ENCODE assay signal across 9 mouse cellular contexts in the genomic region with DNA sequence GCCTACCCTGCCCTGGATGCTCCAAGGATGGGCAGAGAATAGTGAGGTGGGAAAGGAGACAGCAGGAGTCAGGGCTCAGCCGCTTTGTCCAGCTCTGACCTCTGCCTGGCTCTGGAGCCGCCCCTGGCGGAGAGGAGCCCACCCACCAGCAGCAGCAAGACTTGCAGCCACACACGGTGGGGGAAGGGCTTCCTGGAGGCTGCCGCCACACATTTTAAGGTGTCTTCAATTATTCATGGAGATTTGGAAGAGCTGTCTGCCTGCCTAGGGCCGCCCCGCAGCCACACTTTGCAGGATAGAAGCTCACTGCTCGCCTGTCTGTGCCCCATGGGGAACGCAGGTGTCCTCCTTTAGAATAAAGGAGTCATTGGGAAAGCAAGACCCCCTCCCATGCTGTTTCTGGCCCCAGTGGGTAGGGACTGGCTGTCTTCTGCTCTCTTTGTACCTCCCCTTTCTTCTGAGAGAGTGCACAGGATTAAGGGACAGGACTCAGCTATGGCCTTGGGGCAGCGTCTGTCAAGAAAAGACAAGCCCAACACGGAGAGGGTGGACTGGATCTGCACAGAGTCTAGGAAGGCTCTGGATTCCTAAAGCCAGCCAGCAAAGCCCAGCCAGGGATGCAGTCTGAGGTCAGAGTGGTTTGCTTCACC.
DNase-seq lines count a peak whose midpoint lies in the region; ATAC-seq and TF ChIP-seq lines count a peak whose summit lies in the region.
"Had no signal": no experiment of that assay in that cellular context is flagged by ENCODE, and none has a peak within 500 bp of the region (broad histone marks: within the 10 kb centered on the region; RNA-seq: fewer than 3 reads in every experiment).

No protein-coding gene starts in this region.

- peaks cover 47% of the 10 kb centered on the region for H3K4me1 ChIP-seq in limb, embryonic 10.5 days
- H3K4me1 ChIP-seq in neural tube, embryonic 13.5 days (replicated peaks) = peaks cover 59% of the 10 kb centered on the region
- peaks cover 3% of the 10 kb centered on the region for H3K4me1 ChIP-seq in lung, adult 2 months (ENCODE audit: control insufficient read depth, insufficient read depth, low read length)

- H3K27ac ChIP-seq in limb, embryonic 10.5 days = peak overlapping the region; percentile 53
- H3K27ac ChIP-seq in neural tube, embryonic 13.5 days (replicated peaks) = peak overlapping the region; percentile 70

- peak; percentile 30 for ATAC-seq in neural tube, embryonic 13.5 days (ENCODE audit: low read depth)

- peak overlapping the region; percentile 26 for H3K4me3 ChIP-seq in limb, embryonic 10.5 days
- H3K4me3 ChIP-seq in neural tube, embryonic 13.5 days = no peak overlapping the region
- H3K4me3 ChIP-seq in lung, adult 2 months (replicated peaks; ENCODE audit: extremely low read depth, low read depth, low read length) = no peak overlapping the region

- WGBS in limb, embryonic 10.5 days = 1% methylated on average over 11 of the region's 11 CpGs
- 4% methylated on average over 11 of the region's 11 CpGs for WGBS in neural tube, embryonic 13.5 days
- WGBS in lung, adult 2 months = 29% methylated on average over 11 of the region's 11 CpGs

- H3K9ac ChIP-seq in neural tube, embryonic 13.5 days = peak overlapping the region; percentile 45

- no peaks in the 10 kb centered on the region for H3K36me3 ChIP-seq in limb, embryonic 10.5 days
- no peaks in the 10 kb centered on the region for H3K36me3 ChIP-seq in neural tube, embryonic 13.5 days

- DNase-seq in brain, embryonic 14.5 days (ENCODE audit: low read depth) = peak; percentile 76
- DNase-seq in fat pad, adult 2 months (ENCODE audit: extremely low read depth, low read depth, low spot score) = peak; percentile 46
- peak; percentile 49 for DNase-seq in limb, embryonic 10.5 days (ENCODE audit: low spot score)
- DNase-seq in cerebellum, postnatal 14 days = no peak
- DNase-seq in cerebellum, adult 11-12 months = no peak
- no peak for DNase-seq in lung, adult 2 months
- DNase-seq: heart, postnatal 36 days; thymus, postnatal 14 days had no signal

- H3K4me2 ChIP-seq in neural tube, embryonic 13.5 days = peak overlapping the region; percentile 3; the same call in 1 of the 2 replicates

- H3K27me3 ChIP-seq in limb, embryonic 10.5 days (ENCODE audit: low read depth, poor library complexity, severe bottlenecking) = peaks cover 14% of the 10 kb centered on the region; the same call in 1 of the 2 replicates
- H3K27me3 ChIP-seq in neural tube, embryonic 13.5 days = no peaks in the 10 kb centered on the region; the same call in 1 of the 2 replicates

- TF ChIP-seq CTCF in brain, embryonic 14.5 days (IDR thresholded peaks at IDR 0.05; ENCODE audit: borderline replicate concordance, extremely low read depth, insufficient read depth, insufficient read length) = no peak
- TF ChIP-seq CTCF in lung, adult 2 months (IDR thresholded peaks at IDR 0.05; ENCODE audit: insufficient read depth, low read length) = no peak

- TF ChIP-seq POLR2A in brain, embryonic 14.5 days (IDR thresholded peaks at IDR 0.05; ENCODE audit: borderline replicate concordance, extremely low read depth, insufficient read depth, insufficient read length, poor library complexity, severe bottlenecking) = no peak
- no peak for TF ChIP-seq POLR2A in lung, adult 2 months (IDR thresholded peaks at IDR 0.05; ENCODE audit: borderline replicate concordance, extremely low read depth, low read depth, low read length)

- H3K9me3 ChIP-seq in limb, embryonic 10.5 days (replicated peaks) = no peaks in the 10 kb centered on the region
- no peaks in the 10 kb centered on the region for H3K9me3 ChIP-seq in neural tube, embryonic 13.5 days

Comparison
In these comparisons a context has a peak if more than half of its experiments do, and no peak if none do; other contexts are left out.
1. DNase-seq: peak in brain, embryonic 14.5 days (single experiment), fat pad, adult 2 months (single experiment) and limb, embryonic 10.5 days (single experiment); none in cerebellum, postnatal 14 days (0 of 2), cerebellum, adult 11-12 months (single experiment) and lung, adult 2 months (single experiment).